Mouse (Mus musculus) intestine, postnatal 0 days (tissue): ENCODE results near the gene Zfp687. TPM values are rescaled to one million over a fixed set of nuclear protein-coding genes. Genes with fewer than 3 reads are reported as not detected.

ENCODE experiments used
- ATAC-seq: fragments of 200-750 bp; cut with Nextera tagmentation; 2 replicates; pipeline ENCODE4 v1.8.0; 2017; ENCODE audit warnings: mild to moderate bottlenecking, moderate TSS enrichment, moderate library complexity
- H3K27ac ChIP-seq: fragments of 300-500 bp; sonication (generic); 2 replicates; pipeline ENCODE4 v1.5.1; 2014; ENCODE audit warnings: mild to moderate bottlenecking, low read depth, low read length, moderate library complexity
- H3K27me3 ChIP-seq: fragments of 300-500 bp; sonication (generic); replicated peaks from 2 replicates; pipeline ENCODE4 v1.6.1; 2014; ENCODE audit warnings: low read length, mixed read lengths; ENCODE audit not compliant: control insufficient read depth, insufficient read depth
- H3K36me3 ChIP-seq: fragments of 300-500 bp; sonication (generic); 2 replicates; pipeline ENCODE4 v1.6.1; 2014; ENCODE audit warnings: mild to moderate bottlenecking, moderate library complexity; ENCODE audit not compliant: control insufficient read depth, insufficient read depth
- H3K4me1 ChIP-seq: fragments of 300-500 bp; sonication (generic); replicated peaks from 2 replicates; pipeline ENCODE4 v1.6.1; 2014; ENCODE audit warnings: antibody characterized with exemption, low read length, mixed read lengths; ENCODE audit not compliant: control insufficient read depth, insufficient read depth
- H3K4me2 ChIP-seq: fragments of 300-500 bp; sonication (generic); replicated peaks from 2 replicates; pipeline ENCODE4 v1.6.1; 2014; ENCODE audit warnings: low read depth, mild to moderate bottlenecking, moderate library complexity
- H3K4me3 ChIP-seq: fragments of 300-500 bp; sonication (generic); 2 replicates; pipeline ENCODE4 v1.5.1; 2014; ENCODE audit warnings: low read depth, low read length
- H3K9ac ChIP-seq: fragments of 300-500 bp; sonication (generic); 2 replicates; pipeline ENCODE4 v1.6.1; 2014; ENCODE audit warnings: mild to moderate bottlenecking, low read depth, low read length
- H3K9me3 ChIP-seq: fragments of 300-500 bp; sonication (generic); 2 replicates; pipeline ENCODE4 v1.6.1; 2016; ENCODE audit warnings: mixed run types; ENCODE audit not compliant: control insufficient read depth
- CTCF ChIP-seq: sonication (generic); IDR thresholded peaks from 2 replicates; pipeline ENCODE4 v1.5.1; 2016; ENCODE audit warnings: low read depth, mild to moderate bottlenecking, control low read depth, antibody characterized with exemption, moderate library complexity
- WGBS: fragments of 180-500 bp; shearing (Covaris S2); extraction: QIAGEN DNeasy Blood & Tissue Kit; methylation state at CpG from one replicate; pipeline ENCODE4 v1.1.7; 2014; 5-methylcytosine and 5-hydroxymethylcytosine counted together
- polyA plus RNA-seq: library from polyadenylated mRNA; unstranded; fragments of >200 nt; fragmentation: Nextera tagmentation; extraction: Ambion mirVana; gene quantifications from 2 replicates; pipeline ENCODE4 v1.2.1, GENCODE M21; 2015

Zfp687 gene
- polyA plus RNA-seq, 1 experiment from 2014 or later: 8.7 TPM

DNA sequence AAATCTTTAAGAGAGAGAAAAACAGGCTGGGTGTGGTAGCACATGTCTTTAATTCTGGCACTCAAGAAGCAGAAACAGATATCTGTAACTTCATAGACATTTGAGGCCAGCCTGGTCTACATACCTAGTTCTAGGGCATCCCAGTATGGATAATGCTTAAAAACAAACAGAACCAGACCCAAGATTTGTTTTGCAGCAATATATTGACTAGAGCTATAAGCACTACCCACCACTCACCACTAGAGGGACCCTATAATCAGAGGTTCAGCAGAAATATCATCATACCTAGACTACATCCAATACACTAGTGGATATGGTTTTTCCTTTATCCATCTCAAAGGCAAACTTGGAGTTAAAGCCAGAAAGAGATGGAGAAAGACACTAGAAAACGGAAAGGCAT is 37.7 kb upstream of the Zfp687 start:
- peak; percentile 85 for TF ChIP-seq CTCF
- no peak overlapping the region for H3K9ac ChIP-seq
- 0 out of 2 replicates have a peak, but pooled peaks cover 3% of the 10 kb centered on the region for H3K36me3 ChIP-seq
- 41% methylated on average over 1 of the region's 1 CpGs for WGBS
- no peaks in the 10 kb centered on the region for H3K4me1 ChIP-seq
- H3K4me2 ChIP-seq: no peak overlapping the region
- 0 out of 2 replicates have a peak, but pooled peaks have one; percentile 19 for ATAC-seq
- H3K9me3 ChIP-seq: no peaks in the 10 kb centered on the region
- no peak overlapping the region for H3K4me3 ChIP-seq
- no peaks in the 10 kb centered on the region for H3K27me3 ChIP-seq
- no peak overlapping the region for H3K27ac ChIP-seq

GRCm38 (mm10) chr3:95047914-95048313 is 32.7 kb upstream of the Zfp687 start:
- peak; percentile 55 for ATAC-seq

DNA sequence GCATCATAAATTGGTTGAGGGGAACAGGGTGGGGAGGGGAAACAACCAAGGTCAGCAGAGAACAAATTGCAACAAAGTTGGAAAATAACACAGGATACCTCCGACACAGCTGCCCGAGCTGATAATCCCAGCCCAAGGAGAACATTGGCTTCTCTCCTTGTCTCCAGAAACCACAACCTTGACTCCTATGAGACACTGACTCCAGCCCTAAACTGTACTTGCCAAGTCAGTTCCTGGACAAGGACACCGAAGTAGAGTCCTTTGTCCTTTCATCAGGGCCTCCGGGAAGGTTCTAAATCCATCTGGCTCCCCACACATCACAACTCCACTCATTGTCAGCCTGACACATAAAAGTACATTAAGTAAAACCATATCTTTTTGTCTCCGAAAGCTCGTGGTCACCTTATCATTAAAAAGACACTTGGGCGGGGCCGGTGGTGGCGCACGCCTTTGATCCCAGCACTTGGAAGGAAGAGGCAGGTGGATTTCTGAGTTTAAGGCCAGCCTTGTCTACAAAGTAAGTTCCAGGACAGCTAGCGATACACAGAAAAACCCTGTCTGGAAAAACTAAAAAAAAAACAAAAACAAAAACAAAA is 31.3 kb upstream of the Zfp687 start:
- H3K9me3 ChIP-seq: no peaks in the 10 kb centered on the region
- no peak overlapping the region for H3K4me3 ChIP-seq
- TF ChIP-seq CTCF: no peak
- no peaks in the 10 kb centered on the region for H3K36me3 ChIP-seq
- H3K9ac ChIP-seq: no peak overlapping the region
- no peak overlapping the region for H3K27ac ChIP-seq
- H3K27me3 ChIP-seq: no peaks in the 10 kb centered on the region
- WGBS: 78% methylated on average over 11 of the region's 11 CpGs
- H3K4me2 ChIP-seq: no peak overlapping the region
- no peak for ATAC-seq
- 0 out of 2 replicates have a peak, but pooled peaks cover 4% of the 10 kb centered on the region for H3K4me1 ChIP-seq

More at GRCm38 (mm10) chr3:95047914-95048313, 32.7 kb upstream of the Zfp687 start:
- Histone ChIP-seq H3K27me3 (no peaks in the 10 kb centered on the region), H3K4me3 (no peak overlapping the region), H3K4me1 (0 out of 2 replicates have a peak, but pooled peaks cover 1% of the 10 kb centered on the region), H3K9ac (no peak overlapping the region), H3K36me3 (no peaks in the 10 kb centered on the region), H3K27ac (no peak overlapping the region), H3K4me2 (no peak overlapping the region), H3K9me3 (no peaks in the 10 kb centered on the region)
- 62% methylated on average over 3 of the region's 3 CpGs for WGBS
- TF ChIP-seq CTCF: no peak

DNA sequence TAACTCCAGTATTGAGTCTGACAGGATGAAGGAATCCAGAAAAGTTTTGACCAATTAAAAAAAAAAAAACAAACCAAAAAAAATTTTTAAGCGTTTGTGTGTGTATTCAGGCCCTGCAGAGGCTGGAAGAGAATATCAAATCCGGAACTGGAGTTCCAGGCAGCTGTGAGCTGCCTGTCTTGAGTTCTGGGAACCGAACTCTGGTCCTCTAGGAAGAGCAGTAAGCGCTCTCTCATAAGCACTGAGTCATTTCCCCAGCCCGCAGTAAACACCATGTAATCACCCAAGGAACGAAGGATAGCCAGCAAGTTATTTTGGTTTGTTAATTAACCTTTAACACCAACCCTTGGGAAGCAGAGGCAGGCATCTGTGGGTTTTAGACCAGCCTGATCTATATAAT is 28.0 kb upstream of the Zfp687 start:
- Histone ChIP-seq H3K36me3 (0 out of 2 replicates have a peak, but pooled peaks cover 3% of the 10 kb centered on the region), H3K9ac (no peak overlapping the region), H3K9me3 (no peaks in the 10 kb centered on the region), H3K27ac (no peak overlapping the region), H3K4me2 (no peak overlapping the region), H3K27me3 (no peaks in the 10 kb centered on the region), H3K4me3 (no peak overlapping the region), H3K4me1 (0 out of 2 replicates have a peak, but pooled peaks cover 4% of the 10 kb centered on the region)
- 55% methylated on average over 6 of the region's 6 CpGs for WGBS
- ATAC-seq: no peak
- TF ChIP-seq CTCF: no peak

DNA sequence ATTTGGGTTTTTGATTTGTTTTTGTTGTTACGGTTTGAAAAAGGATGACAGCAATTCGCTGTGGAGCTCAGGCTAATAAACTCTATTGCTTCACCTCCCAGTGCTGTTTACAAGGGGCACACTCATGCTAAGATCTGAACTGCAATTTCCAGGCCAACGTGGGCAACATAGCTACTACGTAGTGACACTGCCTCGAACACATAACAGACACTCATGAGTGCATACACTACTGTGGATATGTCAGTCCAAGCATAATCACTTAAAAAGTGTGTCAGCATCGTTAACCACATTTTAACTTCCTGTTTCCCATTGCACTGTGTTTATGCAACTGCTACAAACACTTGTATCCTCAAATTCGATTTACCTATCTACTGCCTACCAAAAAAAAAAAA is 27.6 kb upstream of the Zfp687 start:
- peak; percentile 50 for ATAC-seq
- Histone ChIP-seq H3K36me3 (0 out of 2 replicates have a peak, but pooled peaks cover 7% of the 10 kb centered on the region), H3K27me3 (no peaks in the 10 kb centered on the region), H3K4me3 (peak overlapping the region; percentile 87), H3K9me3 (no peaks in the 10 kb centered on the region), H3K4me2 (peak overlapping the region; percentile 61), H3K27ac (peak overlapping the region; percentile 50; the same call in 1 of the 2 replicates), H3K4me1 (0 out of 2 replicates have a peak, but pooled peaks cover 4% of the 10 kb centered on the region), H3K9ac (peak overlapping the region; percentile 77)
- WGBS: 16% methylated on average over 7 of the region's 7 CpGs
- no peak for TF ChIP-seq CTCF

DNA sequence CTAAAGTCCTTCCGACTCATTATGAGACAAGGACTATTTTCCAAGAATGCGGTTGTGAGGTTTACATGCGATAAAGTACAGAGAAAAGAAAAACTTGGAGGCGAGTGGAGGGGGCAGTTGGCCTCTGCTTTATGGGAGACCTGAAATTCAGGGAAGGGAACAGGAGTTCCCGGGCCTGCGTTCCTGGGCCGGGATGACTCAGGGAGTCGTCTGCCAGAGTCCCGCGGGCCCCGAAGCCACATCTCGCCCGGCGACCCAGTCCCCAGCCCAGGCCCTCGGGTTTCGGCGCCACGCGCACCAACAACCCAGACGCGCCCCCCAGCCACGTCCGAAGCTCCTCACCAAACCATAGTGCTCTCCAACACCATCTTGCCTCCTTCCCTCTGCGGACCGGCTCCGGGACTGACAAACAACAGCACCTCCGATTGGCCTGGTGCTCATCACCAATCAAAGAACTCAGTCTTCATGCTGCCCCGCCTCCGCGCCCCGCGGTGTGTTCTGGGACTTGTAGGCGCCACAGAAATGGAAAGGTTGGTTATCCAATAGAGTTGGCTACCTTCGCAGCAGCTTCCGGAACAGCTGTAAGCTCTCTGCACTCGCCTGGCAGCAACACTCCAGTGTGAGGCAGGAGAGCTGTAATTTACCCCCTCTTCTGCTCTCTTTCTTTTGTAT is 27.1 kb upstream of the Zfp687 start, which contains the start of gene Psmd4:
TSS of gene Psmd4 (minus strand) at position 449 of the 672 bp plus-strand sequence.
- Histone ChIP-seq H3K9ac (peak within 1 kb of the TSS; percentile 77), H3K4me1 (0 out of 2 replicates have a peak, but pooled peaks cover 4% of the 10 kb centered on the region), H3K27me3 (no peaks in the 10 kb centered on the region), H3K4me3 (peak within 1 kb of the TSS; percentile 87), H3K36me3 (0 out of 2 replicates have a peak, but pooled peaks cover 8% of the 10 kb centered on the region), H3K27ac (peak within 1 kb of the TSS; percentile 50), H3K4me2 (peak within 1 kb of the TSS; percentile 61), H3K9me3 (no peaks in the 10 kb centered on the region)
- WGBS: under 1% methylated on average over 36 of the region's 36 CpGs
- TF ChIP-seq CTCF: no peak
- ATAC-seq: peak; percentile 98
